Mouse (Mus musculus) brain, embryonic 14.5 days (tissue): ENCODE results near the gene Tvp23a.

Experiments used
- CTCF ChIP-seq: fragments of 200-500 bp; IDR thresholded peaks from 2 replicates; pipeline ENCODE4 v1.5.1; 2012; ENCODE audit warnings: inconsistent platforms, mild to moderate bottlenecking, moderate library complexity, borderline replicate concordance; ENCODE audit not compliant: insufficient read depth, insufficient read length; ENCODE audit errors: extremely low read depth
- POLR2A ChIP-seq: fragments of 200-500 bp; IDR thresholded peaks from 2 replicates; pipeline ENCODE4 v1.6.1; 2012; ENCODE audit warnings: mild to moderate bottlenecking, inconsistent platforms, borderline replicate concordance; ENCODE audit not compliant: poor library complexity, insufficient read depth, insufficient read length, severe bottlenecking; ENCODE audit errors: extremely low read depth

DNA sequence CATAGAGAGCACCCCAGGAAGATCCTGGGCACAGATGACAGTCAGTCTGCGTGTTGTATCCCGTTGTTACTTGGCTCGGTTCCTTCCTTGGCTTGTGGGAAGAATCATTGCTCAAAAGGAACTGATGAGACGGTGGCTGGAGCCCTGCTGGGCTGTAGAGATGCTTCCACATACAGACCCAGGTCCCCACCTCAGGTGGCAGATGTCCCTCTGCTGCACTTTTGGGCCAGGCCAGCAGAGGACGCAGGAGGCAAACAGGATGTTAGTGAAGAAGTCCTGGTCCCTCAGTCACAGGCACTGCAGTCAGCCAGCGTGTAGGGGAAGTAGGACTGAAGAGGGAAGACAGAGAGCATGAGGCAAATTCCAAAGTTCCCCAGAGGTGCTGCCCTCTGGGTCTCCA is 31.2 kb downstream of the Tvp23a start:
- TF ChIP-seq CTCF = peak; percentile 30; the same call in 1 of the 2 replicates
- no peak for TF ChIP-seq POLR2A
